Mouse (Mus musculus) midbrain, embryonic 10.5 days (tissue): Measurements from ENCODE around the gene Idh2. TPM values are rescaled to one million over a fixed set of nuclear protein-coding genes. Genes with fewer than 3 reads are reported as not detected.

ENCODE experiments used
- polyA plus RNA-seq: library from polyadenylated mRNA; unstranded; fragments of >200 nt; fragmentation: Nextera tagmentation; extraction: Ambion mirVana; gene quantifications from 2 replicates; pipeline ENCODE4 v1.2.1, GENCODE M21; 2016

Idh2 gene
- polyA plus RNA-seq, 1 experiment from 2014 or later, result 429 TPM

Other genes with a start within 250 kb of the Idh2 start
- gene Ap3s2, start 194.7 kb downstream of the Idh2 start, polyA plus RNA-seq, result 52.3 and 55.1 TPM in 2 replicates
- gene Arpin, start 180.0 kb downstream of the Idh2 start, polyA plus RNA-seq, result 24.0 and 24.5 TPM in 2 replicates
- 32.7 and 34.2 TPM in 2 replicates for gene Zfp710, start 90.6 kb downstream of the Idh2 start, polyA plus RNA-seq
- gene Sema4b, start 71.4 kb upstream of the Idh2 start, polyA plus RNA-seq, result 12.6 and 16.5 TPM in 2 replicates
- gene Cib1, start 117.4 kb upstream of the Idh2 start, polyA plus RNA-seq, result 63.3 and 77.6 TPM in 2 replicates
- gene Gdpgp1, start 117.5 kb upstream of the Idh2 start, polyA plus RNA-seq, result 5.6 and 6.3 TPM in 2 replicates
- gene Ttll13, start 131.0 kb upstream of the Idh2 start, polyA plus RNA-seq, result 0.68 and 0.94 TPM in 2 replicates
- gene Ngrn, start 145.8 kb upstream of the Idh2 start, polyA plus RNA-seq, result 44.8 and 48.9 TPM in 2 replicates
- 16.6 and 19.9 TPM in 2 replicates for gene Vps33b, start 154.3 kb upstream of the Idh2 start, polyA plus RNA-seq
- gene Prc1, start 179.1 kb upstream of the Idh2 start, polyA plus RNA-seq, result 253 and 279 TPM in 2 replicates
- gene Rccd1, start 209.1 kb upstream of the Idh2 start, polyA plus RNA-seq, result 12.6 and 13.4 TPM in 2 replicates
- gene Unc45a, start 225.6 kb upstream of the Idh2 start, polyA plus RNA-seq, result 42.3 and 46.7 TPM in 2 replicates
- gene Hddc3, start 227.7 kb upstream of the Idh2 start, polyA plus RNA-seq, result 24.8 and 24.9 TPM in 2 replicates